17 mouse cellular contexts compared by ENCODE assay signal in genomic region chr1:39386456-39386855, GRCm38 (mm10).
"Had no signal": no experiment of that assay in that cellular context is flagged by ENCODE, and none has a peak within 500 bp of the region (broad histone marks: within the 10 kb centered on the region; RNA-seq: fewer than 3 reads in every experiment).

No protein-coding gene starts in this region.

- H3K9ac ChIP-seq: liver, postnatal 0 days; lung, embryonic 15.5 days; midbrain, embryonic 13.5 days; neural tube, embryonic 12.5 days; stomach, embryonic 15.5 days had no signal

- H3K4me2 ChIP-seq: lung, embryonic 15.5 days; midbrain, embryonic 11.5 days; midbrain, embryonic 13.5 days; neural tube, embryonic 12.5 days; stomach, embryonic 15.5 days had no signal

- H3K4me1 ChIP-seq: lung, embryonic 15.5 days; midbrain, embryonic 13.5 days; neural tube, embryonic 12.5 days; stomach, embryonic 15.5 days had no signal

- H3K27me3 ChIP-seq: lung, embryonic 15.5 days; midbrain, embryonic 13.5 days; neural tube, embryonic 12.5 days; stomach, embryonic 15.5 days had no signal

- H3K4me3 ChIP-seq: lung, embryonic 15.5 days; megakaryocyte, embryonic 14.5 days; midbrain, embryonic 13.5 days; neural tube, embryonic 12.5 days; stomach, embryonic 15.5 days had no signal

- ATAC-seq: liver, postnatal 0 days; lung, postnatal 0 days; midbrain, embryonic 13.5 days had no signal

- H3K36me3 ChIP-seq: neural tube, embryonic 12.5 days; stomach, embryonic 15.5 days had no signal

- H3K9me3 ChIP-seq: lung, embryonic 15.5 days; megakaryocyte, embryonic 14.5 days; midbrain, embryonic 13.5 days; neural tube, embryonic 12.5 days; stomach, embryonic 15.5 days had no signal

- DNase-seq: liver, postnatal 0 days; lung, adult 2 months; lung, postnatal 14 days; lung, postnatal 36 days; right cerebral cortex, postnatal 14 days; thymus, adult 2 months; thymus, postnatal 25 days; thymus, postnatal 4 days had no signal

- H3K27ac ChIP-seq: lung, embryonic 15.5 days; macrophage; midbrain, embryonic 13.5 days; neural tube, embryonic 12.5 days; stomach, embryonic 15.5 days; stomach, postnatal 0 days had no signal
